Mouse (Mus musculus) liver, adult 10 weeks (tissue): ENCODE data around the gene Hsd17b13. TPM values are rescaled to one million over a fixed set of nuclear protein-coding genes. Genes with fewer than 3 reads are reported as not detected.

Experiments used
- polyA plus RNA-seq: library from polyadenylated mRNA; stranded (reverse); fragments of 350-450 nt; fragmentation: Illumina TruSeq; extraction: RNeasy Lipid Tissue Mini Kit (QIAGEN cat#74804); gene quantifications from one replicate; pipeline ENCODE4 v1.2.3, GENCODE M21; 2014; ENCODE audit warnings: low read depth, low replicate concordance

Gene Hsd17b13
- polyA plus RNA-seq: 695 TPM

DNA sequence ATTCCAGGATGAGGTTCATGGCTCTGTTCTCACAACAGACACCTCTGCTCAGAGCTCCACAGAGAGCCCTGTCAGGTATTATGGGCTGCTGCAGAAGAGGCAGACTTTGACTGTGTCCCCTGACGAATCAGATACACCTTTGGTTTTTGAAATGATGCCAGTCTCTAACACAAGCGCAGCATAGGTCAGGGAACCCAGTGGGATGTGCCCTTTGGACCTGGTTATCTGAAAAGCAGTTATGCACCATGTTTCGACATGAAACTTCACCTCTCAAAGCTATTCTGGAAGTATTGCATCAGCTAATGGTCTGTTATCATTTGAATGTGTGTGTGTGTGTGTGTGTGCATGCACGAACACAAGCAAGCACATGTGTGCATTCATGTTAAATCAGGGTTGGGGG, at the start of gene Hsd17b13:
Gene Hsd17b13 (minus strand): TSS at position 114 of the 400 bp plus-strand sequence.

DNA sequence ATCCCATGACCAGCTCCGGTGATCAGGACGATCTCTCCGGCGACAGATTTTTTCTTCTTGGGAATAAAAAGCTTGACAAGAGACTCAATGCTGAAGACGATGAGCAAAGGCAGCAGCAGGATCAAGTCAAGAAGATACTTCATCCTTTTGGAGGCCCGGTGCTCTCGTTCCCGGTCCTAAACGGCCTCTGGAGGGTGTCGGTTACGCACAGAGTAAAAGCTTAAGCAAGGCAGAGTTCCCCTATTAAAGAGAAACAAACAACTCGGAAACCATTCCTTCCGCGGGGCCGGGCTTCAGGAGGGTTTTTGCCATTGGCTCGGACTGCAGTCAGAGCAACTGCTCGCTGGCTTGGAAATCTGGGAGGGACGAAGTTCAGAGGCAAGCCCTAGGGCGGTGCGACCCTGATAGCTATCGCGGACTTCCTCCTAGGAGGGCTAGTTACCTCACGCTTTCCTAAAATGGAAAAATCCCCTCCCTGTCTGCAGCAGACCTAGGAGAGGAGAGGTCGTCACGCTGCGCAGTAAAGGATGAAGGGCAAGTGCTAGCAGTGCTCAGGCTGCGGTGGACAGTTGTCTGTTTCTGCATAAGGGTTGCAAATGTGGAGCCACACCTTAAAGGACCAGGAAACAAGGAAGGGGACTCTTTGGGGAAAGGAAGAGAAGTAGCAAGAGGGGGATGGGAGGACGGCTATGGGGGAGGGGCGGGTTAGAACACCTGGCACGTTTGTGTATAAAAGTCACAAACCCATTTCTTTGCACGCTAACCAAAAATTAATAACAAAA, 44.6 kb upstream of the Hsd17b13 start, which contains the start of gene Hsd17b11:
Gene Hsd17b11 (minus strand): TSS at position 323 of the 782 bp plus-strand sequence.

DNA sequence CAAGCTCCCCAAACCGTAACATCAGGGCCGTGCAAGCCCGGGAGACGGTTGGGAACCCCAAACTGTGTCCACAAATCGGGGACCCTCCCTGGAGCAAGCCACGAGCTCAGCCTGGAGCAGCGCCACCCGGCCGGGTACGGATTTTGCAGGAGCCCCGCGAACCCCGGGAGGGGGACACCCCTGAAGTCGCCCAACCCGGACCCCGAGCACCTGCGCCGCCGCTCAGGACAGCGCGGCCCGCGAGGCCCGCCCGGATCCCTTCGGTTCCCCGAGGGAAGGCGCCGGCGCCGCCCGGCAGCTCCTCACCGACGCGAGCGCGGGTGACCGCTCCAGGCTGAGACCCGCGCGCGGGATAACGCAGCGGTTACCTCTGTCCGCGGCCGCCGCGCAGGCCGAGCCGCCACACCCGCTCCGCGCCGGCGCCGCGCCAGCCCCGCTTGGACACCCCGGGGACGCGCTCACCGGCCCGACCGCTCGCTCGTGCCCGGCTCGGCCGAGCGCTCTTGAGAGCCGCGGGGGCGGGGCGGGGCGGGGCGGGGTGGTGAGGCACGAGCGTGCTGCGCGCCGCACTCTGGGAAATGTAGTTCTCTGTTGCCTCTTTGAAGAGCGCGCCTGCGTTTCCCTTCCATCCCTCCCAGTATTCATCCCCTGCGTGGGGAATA, 66.3 kb downstream of the Hsd17b13 start, which contains the start of gene Klhl8:
Gene Klhl8 (minus strand): TSS at position 512 of the 662 bp plus-strand sequence.

Other genes starting within 250 kb of the Hsd17b13 start
- 1.4 TPM for gene Klhl8, start 66.2 kb downstream of the Hsd17b13 start, polyA plus RNA-seq
- 198 TPM for gene Hsd17b11, start 44.5 kb upstream of the Hsd17b13 start, polyA plus RNA-seq
- gene Nudt9, start 68.9 kb upstream of the Hsd17b13 start, polyA plus RNA-seq: 13.0 TPM
- not detected for gene Gm17660, start 100.2 kb upstream of the Hsd17b13 start, polyA plus RNA-seq
- gene Sparcl1, start 136.3 kb upstream of the Hsd17b13 start, polyA plus RNA-seq: 5.5 TPM
- gene Dspp, start 193.3 kb upstream of the Hsd17b13 start, polyA plus RNA-seq: not detected
- gene Dmp1, start 225.2 kb upstream of the Hsd17b13 start, polyA plus RNA-seq: not detected